Mouse (Mus musculus): Measurements from ENCODE around the gene Mtch1.
A peak's percentile ranks its signal among the peaks of the same experiment; 100 is the strongest.

GRCm38 (mm10) chr17:29303087-29303486 lies 44.6 kb downstream of the Mtch1 start:
- TF ChIP-seq POLR2A (IDR thresholded peaks at IDR 0.05; ENCODE audit: control insufficient read depth, extremely low read depth, insufficient read depth, low read length, poor library complexity) (no peak), CTCF (IDR thresholded peaks at IDR 0.05; ENCODE audit: borderline replicate concordance, control insufficient read depth, extremely low read depth, insufficient read depth, low read length, poor library complexity) (peak; percentile 62; the same call in 1 of the 2 replicates)

All from thymus, adult 2 months (tissue).